Mouse (Mus musculus) mature B cell (primary cell): ENCODE measurements around the gene Card19.

Source experiments
- in situ Hi-C: fragments of 300-500 bp; cut with MboI; formaldehyde crosslinking; loops from 2 replicates; pipeline ENCODE4 v1.14.3; 2019

The Card19 gene

DNA sequence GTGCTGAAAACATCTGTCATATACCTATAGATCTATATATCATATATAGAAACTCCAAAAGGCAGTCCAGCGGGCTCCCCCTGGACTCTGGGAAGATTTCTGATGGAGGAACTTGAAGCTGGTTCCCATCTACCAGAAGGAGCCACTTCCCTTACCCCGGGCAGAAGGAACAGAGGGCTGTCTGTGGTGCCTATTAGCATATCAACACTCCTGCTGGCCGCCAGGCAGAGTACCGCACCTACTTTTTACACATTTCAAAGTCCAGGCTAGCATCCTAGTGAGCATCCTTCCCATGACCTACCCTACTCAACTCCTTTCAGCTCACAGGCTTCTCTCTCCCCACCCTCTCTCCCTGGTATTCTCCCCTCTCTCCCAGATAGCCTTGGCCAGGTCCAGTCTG lies 9.8 kb upstream of the Card19 start:
- in situ Hi-C loops = no loop called here

DNA sequence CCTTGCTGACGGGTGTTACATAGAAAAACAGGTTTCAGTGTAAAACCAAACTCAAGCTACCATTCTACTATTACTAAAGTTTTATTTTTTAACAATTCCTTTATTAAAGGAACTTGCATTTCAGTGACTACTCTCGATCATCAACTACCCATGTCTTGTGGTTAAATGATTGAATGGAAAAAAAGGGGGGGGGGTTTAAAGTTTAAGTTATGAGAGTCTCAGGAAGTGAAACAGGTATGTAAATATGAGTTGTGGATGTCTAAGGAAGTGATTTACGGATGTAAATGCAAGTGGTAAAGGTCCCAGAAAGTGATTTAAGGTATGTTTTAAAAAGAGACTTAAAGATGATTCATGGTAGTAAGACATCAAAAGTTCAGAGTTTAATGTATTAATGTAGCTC lies 9.3 kb upstream of the Card19 start:
- in situ Hi-C loops = no loop called here

DNA sequence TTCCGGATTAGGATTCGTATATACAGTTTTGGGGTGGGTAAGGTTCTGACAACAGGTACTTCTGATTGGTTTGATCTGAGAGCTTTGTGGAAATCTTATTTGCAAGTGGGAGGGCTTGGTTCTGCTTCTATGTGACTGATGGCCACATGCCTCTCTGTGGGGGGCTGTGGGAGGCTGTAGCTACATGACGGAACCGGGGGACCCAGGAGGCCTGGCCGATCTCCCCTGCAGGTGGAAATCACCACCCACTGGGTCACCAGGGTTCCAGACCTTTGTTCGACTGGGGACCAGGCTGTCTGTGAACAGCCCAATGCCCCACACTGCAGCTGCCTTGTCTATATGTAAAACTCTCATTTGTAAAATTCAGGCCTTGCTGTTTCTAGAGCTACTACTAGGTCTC lies 8.9 kb upstream of the Card19 start:
- in situ Hi-C loops = no loop called here

DNA sequence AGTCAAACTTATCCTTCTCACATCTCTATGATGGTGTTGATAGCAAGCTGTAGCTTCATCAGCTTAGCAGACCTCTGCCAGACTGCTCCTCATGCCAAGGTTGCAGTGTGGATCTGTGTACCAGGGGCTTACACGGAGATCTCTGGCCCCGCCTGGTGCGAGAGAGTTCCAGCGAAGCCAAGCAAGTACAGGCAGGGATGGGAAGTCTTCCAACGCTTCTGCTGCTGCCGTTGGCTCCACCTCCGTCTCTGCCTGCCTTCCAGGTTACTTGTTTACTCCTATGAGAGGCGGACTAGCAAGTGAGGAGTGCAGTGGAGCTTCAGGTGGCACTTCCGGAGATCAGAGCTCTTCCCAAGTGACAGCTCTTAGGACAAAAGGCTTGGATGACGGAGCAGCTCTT lies 8.5 kb upstream of the Card19 start:
- in situ Hi-C loops = no loop called here

DNA sequence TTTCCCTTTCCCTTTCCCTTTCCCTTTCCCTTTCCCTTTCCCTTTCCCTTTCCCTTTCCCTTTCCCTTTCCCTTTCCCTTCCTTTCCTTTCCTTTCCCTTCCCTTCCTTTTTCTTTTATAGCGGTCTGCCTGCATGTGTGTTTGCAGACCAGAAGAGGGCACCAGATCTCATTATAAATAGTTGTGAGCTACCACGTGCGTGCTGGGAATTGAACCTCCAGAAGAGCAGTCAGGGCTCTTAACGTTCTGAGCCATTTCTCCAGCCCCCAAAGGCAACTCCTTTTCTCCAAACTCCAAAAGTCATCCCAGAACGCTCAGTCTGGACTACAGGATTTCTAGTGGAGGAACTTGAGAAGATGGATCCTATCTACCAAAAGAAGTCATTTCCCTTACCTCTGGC lies 5.1 kb upstream of the Card19 start:
- in situ Hi-C loops = no loop called here

DNA sequence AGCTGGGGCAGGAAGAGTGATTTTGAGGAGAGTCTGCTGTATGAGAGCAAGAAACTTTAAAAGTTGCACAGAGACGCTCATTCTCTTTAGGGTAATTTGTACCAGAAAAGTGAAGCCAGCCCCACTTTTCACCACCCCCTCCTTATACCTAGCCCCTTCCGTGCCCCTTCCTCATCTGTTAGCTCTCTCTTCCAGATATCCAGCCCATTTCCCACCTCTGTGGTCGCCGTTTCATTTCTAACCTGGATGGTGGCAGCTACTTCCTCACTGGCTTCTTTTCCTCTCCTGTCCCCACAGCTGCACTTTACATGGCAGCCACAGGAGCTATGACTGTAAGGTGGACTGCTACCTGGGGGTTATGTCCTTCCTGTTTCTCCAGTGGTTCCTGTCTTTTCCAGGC lies 3.5 kb upstream of the Card19 start:
- in situ Hi-C loops = no loop called here

DNA sequence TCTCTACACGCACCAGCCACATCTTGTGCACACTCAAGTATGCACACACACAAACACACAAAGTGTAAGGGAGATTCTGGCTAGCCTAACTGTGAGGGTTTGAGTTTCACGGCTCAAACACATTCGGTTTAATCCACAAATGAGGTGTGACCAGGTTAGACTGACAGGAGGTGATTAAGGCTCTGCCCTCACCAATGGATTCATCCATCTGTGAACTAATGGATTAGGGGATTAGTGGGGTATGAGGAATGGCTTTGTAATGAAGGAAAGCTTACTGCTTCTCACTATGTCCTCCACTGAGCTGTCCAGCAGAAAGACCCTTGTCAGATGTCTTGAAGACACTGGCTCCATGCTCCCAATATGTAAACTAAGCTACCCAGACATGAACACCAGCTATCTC lies 2.8 kb upstream of the Card19 start:
- in situ Hi-C loops = no loop called here

DNA sequence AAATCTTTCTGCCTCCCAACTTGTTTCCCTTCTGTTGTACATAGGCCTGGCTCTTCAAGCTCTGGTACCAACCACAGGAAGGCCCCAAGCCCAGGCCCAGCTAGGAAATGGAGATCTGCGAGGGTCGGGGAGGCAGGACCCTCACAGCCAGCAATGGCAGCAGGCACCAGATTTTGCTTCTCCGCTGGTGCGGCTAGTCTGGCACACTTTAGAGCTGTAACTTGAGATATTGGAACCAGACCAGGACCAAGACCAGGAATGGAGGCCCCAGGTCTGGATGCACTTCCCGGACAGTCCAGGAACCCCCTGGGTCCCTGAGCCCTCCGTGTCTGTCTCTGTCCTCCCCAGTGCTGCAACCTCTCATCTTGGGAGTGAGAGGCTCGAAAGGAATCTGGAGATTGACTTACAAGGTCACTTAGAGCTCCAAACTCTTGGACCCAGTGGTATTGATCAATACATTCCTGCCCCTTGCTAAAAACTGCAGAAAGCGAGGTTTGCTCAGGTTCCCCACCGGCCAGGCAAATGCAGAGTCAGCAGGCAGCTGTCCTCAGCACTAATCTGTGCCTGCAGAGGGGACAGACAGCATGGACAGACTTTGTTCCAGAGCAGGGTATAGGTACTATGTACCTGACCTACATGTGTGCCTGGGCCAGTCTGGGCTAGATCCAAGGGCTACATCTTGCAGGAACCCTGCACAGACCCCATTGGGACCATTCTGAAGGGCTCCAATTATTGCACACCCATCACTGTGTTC lies 1.1 kb upstream of the Card19 start:
- in situ Hi-C loops = no loop called here

DNA sequence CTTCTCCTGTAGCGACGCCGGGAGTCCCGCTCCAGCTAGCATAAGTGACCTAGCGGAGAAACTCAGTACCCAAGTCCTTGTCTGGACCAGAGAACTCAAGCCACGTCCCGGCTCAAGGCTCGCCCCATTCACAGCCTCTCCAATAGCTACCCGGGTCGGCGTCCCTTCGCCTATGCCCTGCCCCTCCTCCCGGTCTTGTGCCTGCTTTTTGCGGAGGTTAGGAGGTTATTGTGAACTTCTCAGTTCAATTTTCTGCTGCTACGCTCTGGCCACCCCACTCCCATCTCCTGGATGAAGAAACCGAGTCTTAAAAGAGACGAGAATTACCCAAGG lies 349 bp upstream of the Card19 start:
- in situ Hi-C loops = no loop called here

DNA sequence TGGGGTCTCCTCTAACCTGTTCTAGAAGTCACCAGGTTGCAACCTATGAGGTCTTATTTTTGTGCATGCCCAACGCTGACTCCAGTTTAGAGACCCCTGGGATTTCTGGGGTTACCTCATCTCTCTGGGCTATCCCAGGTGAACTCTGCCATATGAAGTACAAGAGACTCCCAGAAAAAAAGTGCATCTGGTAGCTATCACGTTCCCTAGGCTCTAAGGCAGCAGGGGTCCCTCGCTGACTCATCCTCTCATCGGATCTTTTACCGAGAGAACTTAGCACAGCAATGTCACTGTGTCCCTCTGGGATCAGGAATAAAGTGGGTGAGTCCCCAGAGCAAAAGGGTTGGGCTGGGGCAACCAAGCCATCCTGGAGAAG lies 721 bp downstream of the Card19 start:
- in situ Hi-C loops = no loop called here

DNA sequence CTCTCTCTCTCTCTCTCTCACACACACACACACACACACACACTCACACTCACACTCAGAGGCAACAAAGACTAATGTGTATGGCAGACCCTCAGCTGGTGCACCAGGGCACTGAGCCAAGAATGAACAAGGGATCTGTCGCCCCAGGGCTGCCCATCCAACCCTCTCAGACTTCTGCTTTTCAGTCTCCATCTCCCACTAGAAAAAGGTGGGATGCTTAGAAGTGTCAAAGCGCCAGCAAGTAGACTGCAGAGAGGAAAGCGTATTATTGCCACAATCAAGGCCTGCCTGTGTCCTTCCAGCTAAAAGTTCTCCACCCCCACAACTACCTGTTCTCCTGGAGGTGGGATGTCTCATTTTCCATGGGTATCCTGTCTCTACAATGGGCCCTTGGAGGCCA lies 1.4 kb downstream of the Card19 start:
- in situ Hi-C loops = no loop called here

DNA sequence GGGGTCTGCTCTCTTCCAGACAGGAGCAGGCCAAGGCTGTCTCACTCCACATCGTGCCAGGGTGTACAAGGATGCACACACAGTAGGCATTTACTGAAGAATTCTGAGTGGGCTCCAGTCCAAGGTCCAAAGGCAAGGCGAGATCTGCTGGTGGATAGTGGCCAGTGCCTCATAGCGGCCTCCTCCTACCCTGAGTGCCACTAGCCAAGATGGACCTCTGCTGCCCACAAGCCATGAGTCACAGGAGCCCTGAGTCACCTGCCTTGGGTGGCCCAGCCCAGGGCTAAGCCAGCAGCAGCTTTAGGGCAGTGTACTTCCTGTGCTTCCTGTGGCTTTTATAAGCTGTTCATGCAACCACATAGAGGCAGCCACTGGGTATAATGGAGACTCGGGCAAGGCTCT lies 2.3 kb downstream of the Card19 start:
- in situ Hi-C loops = no loop called here

DNA sequence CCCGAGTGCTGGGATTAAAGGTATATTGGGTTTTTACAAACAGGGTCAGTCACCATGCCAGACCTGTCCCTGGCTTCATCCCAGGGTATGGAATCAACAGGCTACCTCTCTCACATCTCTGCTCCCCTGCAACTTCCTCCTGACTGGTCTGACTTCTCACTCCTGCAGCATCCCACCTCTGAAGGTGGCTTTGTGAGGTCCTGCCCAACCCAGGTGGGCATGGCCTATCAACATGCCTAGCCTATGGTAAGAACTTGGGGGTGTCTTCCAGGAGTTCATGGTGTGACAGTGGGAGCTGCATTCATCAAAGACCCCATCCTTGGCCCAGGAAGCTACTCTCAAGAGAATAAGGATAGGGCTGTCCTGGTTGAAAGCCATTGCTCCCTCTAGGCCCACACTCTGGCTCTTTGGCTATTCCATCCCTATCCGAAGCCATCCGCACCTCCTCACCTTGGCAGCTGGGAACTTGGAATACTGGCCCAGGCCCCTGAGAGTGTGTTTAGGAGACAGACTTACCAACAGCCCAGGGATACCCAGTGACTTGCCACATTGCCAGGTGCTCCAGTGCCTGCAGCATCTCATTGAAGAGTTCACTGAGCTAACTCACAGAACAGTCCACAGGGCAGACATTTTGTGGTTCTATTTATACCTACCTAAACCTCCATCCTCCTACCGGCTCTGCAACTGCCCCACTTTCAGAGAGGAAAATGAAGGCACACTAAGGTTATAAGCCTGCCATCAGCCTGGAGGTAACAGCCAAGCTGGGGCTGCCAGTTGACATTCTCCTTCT lies 2.9 kb downstream of the Card19 start:
- in situ Hi-C loops = no loop called here

DNA sequence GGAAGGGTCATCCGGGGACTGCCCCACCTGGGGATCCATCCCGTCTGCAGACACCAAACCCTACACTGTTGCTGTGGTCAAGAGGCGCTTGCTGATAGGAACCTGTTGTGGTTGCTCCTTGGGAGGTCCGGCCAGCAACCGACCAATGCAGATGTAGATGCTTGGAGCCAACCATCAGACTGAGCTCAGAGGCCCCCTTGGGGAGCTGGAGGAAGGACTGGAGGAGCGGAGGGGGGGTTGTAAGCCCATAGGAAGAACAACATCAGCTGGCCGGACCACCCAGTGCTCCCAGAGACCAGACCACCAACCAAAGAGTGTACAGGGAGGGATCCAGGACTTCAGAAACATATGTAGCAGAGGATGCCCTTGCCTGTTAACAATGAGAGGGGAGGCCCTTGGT lies 6.5 kb downstream of the Card19 start:
- in situ Hi-C loops = no loop called here

DNA sequence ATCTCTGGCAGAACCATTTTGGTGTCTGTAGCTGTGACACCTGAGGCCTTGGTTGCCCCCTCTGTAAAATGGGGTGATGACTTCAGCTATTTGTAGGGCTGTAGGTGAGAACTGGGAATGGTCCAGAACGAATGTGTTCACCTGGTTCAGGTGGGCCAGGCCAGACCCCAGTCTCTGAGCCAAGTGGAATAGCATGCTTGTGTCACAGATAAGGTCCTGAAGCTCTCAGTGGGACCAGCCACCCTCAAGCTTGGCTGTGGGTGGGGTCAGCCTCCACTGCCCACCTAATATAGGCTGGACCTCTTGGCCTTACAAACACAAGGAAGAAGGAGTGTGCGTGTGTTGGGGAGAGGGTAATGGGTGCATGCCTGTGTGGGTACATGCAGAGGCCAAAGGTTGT lies 9.5 kb downstream of the Card19 start:
- in situ Hi-C loops = no loop called here

DNA sequence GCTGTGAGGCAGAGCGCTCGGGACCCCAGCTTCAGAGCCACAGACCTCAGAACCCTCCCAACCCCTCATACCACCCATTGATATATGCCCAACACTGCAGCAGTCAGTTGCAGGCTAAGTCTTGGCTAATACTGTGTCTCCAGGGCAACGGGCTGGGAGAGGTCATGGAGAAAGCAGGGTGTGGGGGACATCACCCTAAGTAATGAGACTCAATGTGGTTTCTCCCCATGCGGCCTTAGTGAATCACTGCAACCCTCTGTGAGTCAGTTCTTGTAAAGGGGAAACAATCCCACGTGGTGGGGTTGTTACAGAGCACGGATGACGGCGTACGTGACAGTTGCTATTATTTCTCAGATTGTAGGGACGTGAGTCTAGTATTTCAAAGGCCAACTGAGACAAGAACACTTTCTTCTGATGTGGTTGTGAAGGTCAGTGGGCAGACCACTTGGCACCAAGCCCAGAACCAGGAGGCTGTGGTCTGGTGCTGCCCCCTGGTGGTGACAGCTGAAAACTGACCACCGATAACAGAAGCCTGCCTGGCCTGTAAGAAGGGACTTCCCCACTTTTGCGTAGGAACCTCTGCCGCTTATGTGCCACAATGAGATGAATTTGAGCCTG lies 10.3 kb downstream of the Card19 start:
- in situ Hi-C loops = no loop called here

DNA sequence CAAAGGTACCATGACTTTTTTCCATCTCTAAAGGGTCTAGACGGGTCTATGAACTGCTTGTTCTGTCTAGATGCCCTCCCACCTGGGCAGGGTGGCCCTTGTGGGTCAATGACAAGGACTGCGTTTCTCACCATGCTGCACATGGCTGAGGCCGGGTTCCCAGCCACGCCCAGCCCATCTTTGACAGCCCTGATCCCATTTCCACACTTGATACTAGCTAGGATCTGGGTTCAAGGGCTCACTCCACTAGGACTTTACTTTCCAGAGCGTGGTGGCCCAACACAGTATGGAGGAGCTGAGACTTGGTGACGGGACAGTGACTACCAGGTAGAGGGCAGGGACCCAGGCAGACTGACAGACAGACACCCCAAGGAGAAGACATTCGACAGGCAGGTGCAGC lies 13.3 kb downstream of the Card19 start:
- in situ Hi-C loops = no loop called here

DNA sequence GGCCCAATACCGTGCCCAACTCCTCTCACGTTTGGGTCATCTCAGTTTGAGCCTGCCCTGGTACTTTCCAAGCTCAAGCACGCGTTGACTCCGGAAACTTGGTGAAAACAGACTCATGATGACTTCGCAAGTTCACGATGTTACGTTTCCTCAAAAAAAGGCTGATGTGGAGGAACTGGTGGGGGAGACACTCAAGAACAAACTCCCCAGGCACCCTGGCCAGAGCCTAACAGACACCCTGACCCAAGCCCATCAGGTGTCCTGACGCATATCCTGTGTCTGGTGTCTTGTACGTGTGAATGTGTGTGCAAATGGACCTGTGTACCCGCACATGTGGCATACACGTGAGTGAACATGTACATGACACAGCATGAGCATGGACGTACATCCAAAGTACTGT lies 15.1 kb downstream of the Card19 start:
- in situ Hi-C loops = no loop called here

DNA sequence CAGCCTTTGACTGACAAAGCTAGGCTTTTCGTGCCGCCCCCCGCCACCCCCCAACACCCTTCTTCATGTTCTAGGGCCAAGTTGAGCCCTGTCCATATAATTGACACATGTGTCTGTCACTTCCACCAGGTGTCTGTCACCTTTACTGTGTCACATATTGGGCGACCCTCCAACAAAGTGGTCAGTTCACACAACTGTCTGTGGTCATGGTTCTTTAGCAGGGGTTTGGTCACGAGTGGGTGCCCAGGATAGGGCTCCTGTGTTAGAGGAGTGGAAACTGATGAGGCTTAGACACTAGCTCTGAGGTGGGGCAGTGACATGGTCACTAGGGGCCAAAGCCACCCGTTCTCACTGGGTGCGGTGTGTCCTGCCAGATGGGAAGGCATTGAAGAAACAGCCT lies 15.9 kb downstream of the Card19 start:
- in situ Hi-C loops = no loop called here

DNA sequence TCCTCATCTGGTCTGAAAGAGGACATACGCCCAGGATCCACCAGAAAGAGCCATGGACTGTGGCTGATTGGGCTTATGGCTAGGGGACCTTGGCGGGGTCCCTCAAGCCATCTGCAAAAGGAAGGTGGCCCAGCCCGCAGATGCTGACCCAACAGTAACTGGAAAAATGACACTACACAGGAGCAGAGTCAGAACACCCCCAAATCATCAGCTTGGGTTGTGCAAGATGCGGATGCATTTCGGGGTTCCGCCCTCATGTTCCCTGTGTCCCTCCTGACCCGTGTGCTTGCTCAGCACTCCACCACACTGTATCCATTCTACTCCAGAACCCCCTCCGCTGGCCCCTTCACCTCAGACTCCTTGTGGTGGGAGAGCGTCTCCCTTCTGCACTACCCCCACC lies 17.1 kb downstream of the Card19 start:
- in situ Hi-C loops = no loop called here

DNA sequence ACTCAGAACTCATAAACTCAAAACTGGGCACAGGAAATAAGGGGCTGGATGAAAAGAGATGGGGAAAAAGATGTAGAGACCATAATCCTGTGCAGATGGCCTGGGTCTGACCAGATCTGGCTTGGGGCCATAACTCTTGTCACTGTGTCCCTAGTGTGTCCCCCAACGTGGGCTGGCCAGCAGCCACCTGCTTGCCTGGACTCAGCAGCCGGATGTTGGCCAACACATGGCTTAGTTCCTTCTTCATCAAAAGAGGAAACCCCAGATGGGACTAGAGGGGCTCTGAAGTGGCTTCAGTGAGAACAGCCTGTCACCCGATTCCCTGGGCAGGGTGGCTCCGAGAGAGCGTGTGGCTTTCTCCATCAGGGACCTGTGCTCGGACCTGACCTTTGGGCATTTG lies 19.1 kb downstream of the Card19 start:
- in situ Hi-C loops = no loop called here

DNA sequence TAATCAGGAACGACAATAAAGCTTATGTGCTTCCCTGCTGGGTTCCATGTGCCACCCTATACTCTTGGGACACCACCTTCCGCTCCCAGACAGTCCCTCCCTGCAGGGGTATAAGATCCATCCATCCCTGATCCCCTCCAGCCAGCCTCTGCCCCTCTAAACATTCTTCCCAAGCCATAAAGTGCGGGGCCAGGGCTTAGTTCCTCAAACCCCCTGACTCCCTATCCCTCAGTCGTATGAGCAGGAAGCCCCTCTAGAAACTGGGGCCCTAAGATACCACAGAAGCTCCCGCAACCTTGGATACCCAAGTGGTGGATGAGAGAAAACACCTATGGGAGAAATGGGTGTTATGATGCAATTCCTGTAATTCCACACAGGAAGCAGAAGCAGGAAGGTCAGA lies 19.6 kb downstream of the Card19 start:
- in situ Hi-C loops = no loop called here

DNA sequence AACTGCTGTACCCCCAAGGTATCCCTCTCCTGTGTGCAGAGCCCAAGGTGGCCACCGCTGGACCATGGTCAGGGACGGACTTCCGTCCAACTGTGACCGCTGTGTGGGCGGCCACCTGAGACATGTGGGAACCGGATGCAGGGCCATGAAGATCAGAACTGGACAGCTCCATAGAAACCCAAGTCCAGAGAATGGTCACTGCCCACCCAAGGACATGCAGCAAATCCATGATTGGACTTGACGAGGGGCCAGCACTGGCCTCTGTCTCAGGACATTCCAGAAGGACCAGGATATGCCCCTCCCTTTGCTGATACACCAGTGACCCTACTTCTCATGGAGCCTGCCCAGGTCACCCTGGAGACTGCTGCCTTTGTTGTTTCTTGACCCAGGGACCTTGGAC lies 20.2 kb downstream of the Card19 start:
- in situ Hi-C loops = no loop called here

DNA sequence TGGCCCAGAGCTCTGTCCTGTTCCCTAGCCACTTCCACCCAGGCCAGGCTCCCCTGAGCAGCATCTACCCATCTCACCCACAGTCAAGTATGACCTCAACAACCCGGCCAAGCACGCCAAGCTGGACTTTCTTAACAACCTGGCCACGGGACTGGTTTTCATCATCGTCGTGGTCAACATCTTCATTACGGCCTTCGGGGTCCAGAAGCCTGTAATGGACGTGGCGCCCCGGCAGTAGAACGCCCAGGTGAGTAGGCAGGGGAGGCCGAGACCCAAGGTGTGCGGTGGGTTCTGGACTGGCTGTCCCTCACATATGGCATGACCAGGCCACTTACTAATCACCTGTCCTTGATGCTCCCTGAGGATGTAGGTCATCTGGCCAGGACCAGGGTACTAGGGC lies 21.0 kb downstream of the Card19 start:
- in situ Hi-C loops = no loop called here
